Mouse (Mus musculus) lung, embryonic 16.5 days (tissue): ENCODE measurements at regions not wholly inside any gene's neighbourhood (a gene's known extent, or its start where the extent isn't known, plus 50 kb on each side); places are given as distances from the start of the nearest gene placed in this dataset.

Experiments used
- ATAC-seq: fragments of 200-750 bp; cut with Nextera tagmentation; 2 replicates; pipeline ENCODE4 v1.8.0; 2017; ENCODE audit warnings: low read depth, mild to moderate bottlenecking, moderate library complexity
- H3K27ac ChIP-seq: fragments of 300-500 bp; sonication (generic); 2 replicates; pipeline ENCODE4 v1.5.1; 2014; ENCODE audit warnings: mild to moderate bottlenecking, control low read depth, low read length
- H3K27me3 ChIP-seq: fragments of 300-500 bp; sonication (generic); 2 replicates; pipeline ENCODE4 v1.6.1; 2014; ENCODE audit warnings: low read depth, low read length, mixed read lengths; ENCODE audit not compliant: control insufficient read depth, insufficient read depth
- H3K36me3 ChIP-seq: fragments of 300-500 bp; sonication (generic); 2 replicates; pipeline ENCODE4 v1.6.1; 2014; ENCODE audit warnings: low read length; ENCODE audit not compliant: control insufficient read depth, insufficient read depth
- H3K4me1 ChIP-seq: fragments of 300-500 bp; sonication (generic); replicated peaks from 2 replicates; pipeline ENCODE4 v1.6.1; 2014; ENCODE audit warnings: low read length, mixed read lengths; ENCODE audit not compliant: control insufficient read depth, insufficient read depth
- H3K4me2 ChIP-seq: fragments of 300-500 bp; sonication (generic); 2 replicates; pipeline ENCODE4 v1.6.1; 2014; ENCODE audit warnings: low read depth, low read length, control low read depth
- H3K4me3 ChIP-seq: fragments of 300-500 bp; sonication (generic); 2 replicates; pipeline ENCODE4 v1.5.1; 2014; ENCODE audit warnings: mild to moderate bottlenecking, low read length, control low read depth
- H3K9ac ChIP-seq: fragments of 300-500 bp; sonication (generic); 2 replicates; pipeline ENCODE4 v1.6.1; 2014; ENCODE audit warnings: low read length, control low read depth
- H3K9me3 ChIP-seq: fragments of 300-500 bp; sonication (generic); 2 replicates; pipeline ENCODE4 v1.6.1; 2016; ENCODE audit warnings: low read length; ENCODE audit not compliant: control insufficient read depth
- WGBS: fragments of 180-500 bp; shearing (Covaris S2); extraction: QIAGEN DNeasy Blood & Tissue Kit; methylation state at CpG from one replicate; pipeline ENCODE4 v1.1.7; 2014; 5-methylcytosine and 5-hydroxymethylcytosine counted together

DNA sequence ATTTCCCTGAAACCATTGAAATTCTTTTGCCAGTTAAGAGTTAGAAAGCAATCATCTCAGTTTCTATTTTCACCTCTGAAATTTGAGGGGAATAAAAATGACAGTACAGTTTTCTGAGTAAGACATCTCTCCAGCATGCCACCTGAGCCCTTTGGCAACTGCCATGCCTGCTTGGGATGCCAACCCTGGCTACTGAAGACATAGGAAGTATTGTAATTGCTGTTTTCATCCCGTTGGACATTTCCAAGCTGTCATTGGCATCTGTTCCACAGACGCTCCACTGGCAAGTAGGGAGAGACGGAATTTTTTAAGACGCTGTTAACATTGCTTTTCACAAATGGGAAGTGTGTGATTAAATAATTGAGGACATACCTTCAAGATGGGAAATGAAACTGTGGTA, 665.4 kb upstream of the Slit2 start:
- H3K9me3 ChIP-seq: no peaks in the 10 kb centered on the region
- no peak overlapping the region for H3K4me3 ChIP-seq
- no peaks in the 10 kb centered on the region for H3K27me3 ChIP-seq
- H3K27ac ChIP-seq: no peak overlapping the region
- no peaks in the 10 kb centered on the region for H3K4me1 ChIP-seq
- ATAC-seq: no peak
- no peaks in the 10 kb centered on the region for H3K36me3 ChIP-seq
- H3K9ac ChIP-seq: no peak overlapping the region
- WGBS: 82% methylated on average over 4 of the region's 4 CpGs
- H3K4me2 ChIP-seq: no peak overlapping the region

DNA sequence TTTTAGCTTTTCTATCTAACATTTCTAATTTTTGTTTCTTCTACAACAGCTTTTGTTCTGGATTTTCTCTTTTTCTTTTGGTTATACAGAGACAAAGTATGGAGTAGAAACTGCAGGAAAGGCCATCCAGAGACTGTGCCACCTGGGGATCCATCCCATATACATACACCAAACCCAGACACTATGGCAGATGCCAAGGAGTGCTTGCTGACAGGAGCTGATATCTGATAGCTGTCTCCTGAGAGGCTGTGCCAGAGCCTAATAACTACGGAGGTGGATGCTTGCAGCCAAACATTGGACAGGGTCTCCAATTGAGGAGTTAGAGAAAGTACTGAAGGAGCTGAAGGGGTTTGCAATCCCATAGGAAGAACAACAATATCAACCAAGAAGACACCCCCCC, 664.8 kb upstream of the Slit2 start:
- H3K4me2 ChIP-seq: no peak overlapping the region
- no peak overlapping the region for H3K9ac ChIP-seq
- no peaks in the 10 kb centered on the region for H3K27me3 ChIP-seq
- ATAC-seq: no peak
- WGBS: 72% methylated on average over 1 of the region's 1 CpGs
- H3K9me3 ChIP-seq: no peaks in the 10 kb centered on the region
- H3K27ac ChIP-seq: no peak overlapping the region
- no peaks in the 10 kb centered on the region for H3K36me3 ChIP-seq
- no peaks in the 10 kb centered on the region for H3K4me1 ChIP-seq
- no peak overlapping the region for H3K4me3 ChIP-seq

GRCm38 (mm10) chr5:47322511-47323167, 660.3 kb upstream of the Slit2 start:
- no peaks in the 10 kb centered on the region for H3K36me3 ChIP-seq
- no peak overlapping the region for H3K27ac ChIP-seq
- ATAC-seq: no peak
- WGBS: 57% methylated on average over 2 of the region's 2 CpGs
- H3K27me3 ChIP-seq: no peaks in the 10 kb centered on the region
- H3K4me2 ChIP-seq: no peak overlapping the region
- no peaks in the 10 kb centered on the region for H3K4me1 ChIP-seq
- no peaks in the 10 kb centered on the region for H3K9me3 ChIP-seq
- H3K4me3 ChIP-seq: no peak overlapping the region
- no peak overlapping the region for H3K9ac ChIP-seq

DNA sequence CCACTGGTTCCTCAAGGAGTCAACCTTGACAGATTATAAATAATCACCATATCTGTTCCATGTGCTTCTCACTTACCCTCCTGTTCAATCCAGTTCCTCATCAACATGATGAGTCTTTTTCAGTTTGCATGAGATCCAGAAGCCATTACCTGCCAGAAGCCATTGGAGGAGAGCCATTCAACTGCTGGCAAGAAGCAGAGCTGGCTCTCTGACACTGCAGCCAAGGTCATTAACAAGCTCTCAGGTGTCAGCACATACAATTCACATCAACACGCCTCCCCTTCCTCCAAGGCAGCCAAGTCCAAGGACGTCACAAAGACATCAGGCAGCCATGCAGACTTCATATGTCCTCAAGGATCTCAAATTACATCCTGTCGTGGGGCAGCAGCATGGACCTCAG, 648.6 kb upstream of the Slit2 start:
- no peak overlapping the region for H3K27ac ChIP-seq
- no peak overlapping the region for H3K9ac ChIP-seq
- no peaks in the 10 kb centered on the region for H3K36me3 ChIP-seq
- no peak overlapping the region for H3K4me3 ChIP-seq
- WGBS: 59% methylated on average over 3 of the region's 3 CpGs
- no peak overlapping the region for H3K4me2 ChIP-seq
- H3K9me3 ChIP-seq: no peaks in the 10 kb centered on the region
- no peaks in the 10 kb centered on the region for H3K27me3 ChIP-seq
- no peaks in the 10 kb centered on the region for H3K4me1 ChIP-seq
- no peak for ATAC-seq

GRCm38 (mm10) chr5:47336511-47336910, 646.4 kb upstream of the Slit2 start:
- Histone ChIP-seq H3K9ac (no peak overlapping the region), H3K27me3 (no peaks in the 10 kb centered on the region), H3K36me3 (no peaks in the 10 kb centered on the region), H3K4me2 (no peak overlapping the region), H3K27ac (no peak overlapping the region), H3K9me3 (no peaks in the 10 kb centered on the region), H3K4me3 (no peak overlapping the region), H3K4me1 (no peaks in the 10 kb centered on the region)
- 65% methylated on average over 1 of the region's 1 CpGs for WGBS
- no peak for ATAC-seq

DNA sequence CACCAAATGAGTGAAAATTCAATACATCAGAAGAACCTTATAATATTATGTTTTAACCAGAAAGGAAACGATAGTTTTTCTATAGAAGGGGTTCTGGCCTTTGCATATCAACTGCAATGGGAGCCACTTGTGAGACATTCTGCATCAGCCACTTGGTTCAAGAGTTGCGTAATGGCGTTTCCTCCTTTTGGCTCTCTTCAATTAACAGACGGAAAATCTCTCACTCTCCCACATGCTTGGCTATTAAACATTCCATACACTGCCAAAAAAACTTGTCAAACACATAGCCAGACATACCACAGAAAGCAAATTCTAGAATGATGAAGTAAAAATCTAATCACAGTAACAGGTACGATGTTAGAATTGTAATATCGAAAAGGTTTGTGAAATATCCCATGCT, 643.1 kb upstream of the Slit2 start:
- no peak overlapping the region for H3K27ac ChIP-seq
- peak; percentile 80 for ATAC-seq
- 45% methylated on average over 6 of the region's 6 CpGs for WGBS
- no peaks in the 10 kb centered on the region for H3K4me1 ChIP-seq
- no peak overlapping the region for H3K9ac ChIP-seq
- H3K36me3 ChIP-seq: no peaks in the 10 kb centered on the region
- H3K4me2 ChIP-seq: no peak overlapping the region
- no peaks in the 10 kb centered on the region for H3K9me3 ChIP-seq
- H3K4me3 ChIP-seq: no peak overlapping the region
- no peaks in the 10 kb centered on the region for H3K27me3 ChIP-seq

GRCm38 (mm10) chr5:47370184-47370583, 612.8 kb upstream of the Slit2 start:
- WGBS: 84% methylated on average over 4 of the region's 4 CpGs

DNA sequence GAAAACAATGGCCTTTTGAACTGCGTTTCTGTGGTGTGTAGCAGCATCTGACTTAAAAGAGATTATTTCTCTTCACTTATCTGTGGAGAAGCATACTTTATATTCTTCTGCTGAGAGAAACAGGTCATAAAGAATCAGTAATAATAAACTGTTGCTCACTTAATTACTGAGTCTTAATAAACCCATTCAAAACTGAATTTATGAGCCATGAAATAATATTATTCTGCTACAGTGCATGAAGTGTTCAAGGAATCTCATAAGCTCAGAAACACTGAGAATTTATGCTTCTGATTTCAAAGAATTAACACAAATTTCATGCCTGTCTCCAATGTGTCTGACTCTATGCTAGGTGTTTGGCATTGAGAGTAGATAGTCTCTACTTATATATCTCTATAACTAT, 597.0 kb upstream of the Slit2 start:
- Histone ChIP-seq H3K4me1 (no peaks in the 10 kb centered on the region), H3K9ac (no peak overlapping the region), H3K9me3 (no peaks in the 10 kb centered on the region), H3K27me3 (no peaks in the 10 kb centered on the region), H3K36me3 (no peaks in the 10 kb centered on the region), H3K4me3 (no peak overlapping the region), H3K27ac (no peak overlapping the region), H3K4me2 (no peak overlapping the region)
- 48% methylated on average over 1 of the region's 1 CpGs for WGBS
- ATAC-seq: no peak

More at GRCm38 (mm10) chr5:47370184-47370583, 612.8 kb upstream of the Slit2 start:
- H3K9ac ChIP-seq: no peak overlapping the region
- ATAC-seq: no peak
- H3K4me2 ChIP-seq: no peak overlapping the region
- no peak overlapping the region for H3K27ac ChIP-seq
- no peaks in the 10 kb centered on the region for H3K4me1 ChIP-seq
- H3K9me3 ChIP-seq: no peaks in the 10 kb centered on the region
- H3K27me3 ChIP-seq: no peaks in the 10 kb centered on the region
- H3K4me3 ChIP-seq: no peak overlapping the region
- H3K36me3 ChIP-seq: no peaks in the 10 kb centered on the region

GRCm38 (mm10) chr5:47386750-47387149, 596.2 kb upstream of the Slit2 start:
- Histone ChIP-seq H3K27ac (no peak overlapping the region), H3K36me3 (no peaks in the 10 kb centered on the region), H3K27me3 (no peaks in the 10 kb centered on the region), H3K4me2 (no peak overlapping the region), H3K9me3 (no peaks in the 10 kb centered on the region), H3K4me1 (no peaks in the 10 kb centered on the region), H3K9ac (no peak overlapping the region), H3K4me3 (no peak overlapping the region)
- WGBS: 34% methylated on average over 5 of the region's 5 CpGs
- no peak for ATAC-seq

- ATAC-seq: no peak
- 75% methylated on average over 2 of the region's 2 CpGs for WGBS
Measured at GRCm38 (mm10) chr5:47390735-47391134, 592.2 kb upstream of the Slit2 start.

More at GRCm38 (mm10) chr5:47390735-47391134, 592.2 kb upstream of the Slit2 start:
- no peaks in the 10 kb centered on the region for H3K36me3 ChIP-seq
- H3K4me3 ChIP-seq: no peak overlapping the region
- H3K4me2 ChIP-seq: no peak overlapping the region
- H3K27ac ChIP-seq: no peak overlapping the region
- no peaks in the 10 kb centered on the region for H3K9me3 ChIP-seq
- H3K27me3 ChIP-seq: no peaks in the 10 kb centered on the region
- no peaks in the 10 kb centered on the region for H3K4me1 ChIP-seq
- H3K9ac ChIP-seq: no peak overlapping the region
